Mouse (Mus musculus) kidney, adult 8-10 months (tissue): ENCODE data around the gene Arhgap22.
A peak's percentile ranks its signal among the peaks of the same experiment; 100 is the strongest.

ENCODE experiments used
- DNase-seq, 2 experiments: peaks; one replicate each; pipeline ENCODE4 v3.0.0; 2022

Arhgap22 gene

GRCm38 (mm10) chr14:33334402-33334801 lies 120.6 kb downstream of the Arhgap22 start:
- DNase-seq: no peak

- DNase-seq: no peak
Observed at GRCm38 (mm10) chr14:33335733-33336132, 121.9 kb downstream of the Arhgap22 start.

GRCm38 (mm10) chr14:33338684-33339083 lies 124.9 kb downstream of the Arhgap22 start:
- DNase-seq: no peak

GRCm38 (mm10) chr14:33343131-33343725 lies 129.4 kb downstream of the Arhgap22 start:
- DNase-seq: no peak

GRCm38 (mm10) chr14:33346546-33346945 lies 132.7 kb downstream of the Arhgap22 start:
- DNase-seq: no peak

GRCm38 (mm10) chr14:33347738-33348137 lies 133.9 kb downstream of the Arhgap22 start:
- no peak for DNase-seq

- DNase-seq: no peak
Observed at GRCm38 (mm10) chr14:33348146-33348545, 134.3 kb downstream of the Arhgap22 start.

GRCm38 (mm10) chr14:33351019-33351418 lies 137.2 kb downstream of the Arhgap22 start:
- no peak for DNase-seq

GRCm38 (mm10) chr14:33351984-33352722 lies 138.3 kb downstream of the Arhgap22 start:
- DNase-seq: peak in 1 of 2 experiments; percentile 12

GRCm38 (mm10) chr14:33352890-33353289 lies 139.1 kb downstream of the Arhgap22 start:
- no peak for DNase-seq

- DNase-seq: no peak
Observed at GRCm38 (mm10) chr14:33355276-33355675, 141.4 kb downstream of the Arhgap22 start.

- DNase-seq: no peak
Observed at GRCm38 (mm10) chr14:33357600-33358368, 144.0 kb downstream of the Arhgap22 start.

GRCm38 (mm10) chr14:33358891-33359290 lies 145.1 kb downstream of the Arhgap22 start:
- DNase-seq: peak; percentile 51 to 64

- DNase-seq: no peak
Observed at GRCm38 (mm10) chr14:33361546-33361945, 147.7 kb downstream of the Arhgap22 start.

- no peak for DNase-seq
Observed at GRCm38 (mm10) chr14:33362122-33362521, 148.3 kb downstream of the Arhgap22 start.

GRCm38 (mm10) chr14:33362807-33363206 lies 149.0 kb downstream of the Arhgap22 start:
- no peak for DNase-seq

- no peak for DNase-seq
Observed at GRCm38 (mm10) chr14:33363611-33364010, 149.8 kb downstream of the Arhgap22 start.

- DNase-seq: no peak
Observed at GRCm38 (mm10) chr14:33364061-33364460, 150.2 kb downstream of the Arhgap22 start.

- no peak for DNase-seq
Observed at GRCm38 (mm10) chr14:33366891-33367777, 153.3 kb downstream of the Arhgap22 start.

GRCm38 (mm10) chr14:33369375-33369774 lies 155.5 kb downstream of the Arhgap22 start:
- DNase-seq: no peak

- DNase-seq: no peak
Observed at GRCm38 (mm10) chr14:33370056-33370455, 156.2 kb downstream of the Arhgap22 start.

GRCm38 (mm10) chr14:33371248-33371647 lies 157.4 kb downstream of the Arhgap22 start:
- peak; percentile 55 to 64 for DNase-seq

- DNase-seq: no peak
Observed at GRCm38 (mm10) chr14:33373271-33373670, 159.4 kb downstream of the Arhgap22 start.
